Mouse (Mus musculus) testis, adult 2 months (tissue): ENCODE data around the gene Terb2. TPM values are rescaled to one million over a fixed set of nuclear protein-coding genes. Genes with fewer than 3 reads are reported as not detected.

Experiments used
- H3K27ac ChIP-seq: fragments of 200-500 bp; 2 replicates; pipeline ENCODE4 v1.5.1; 2012; ENCODE audit warnings: low read depth, low read length; ENCODE audit not compliant: control insufficient read depth, insufficient read depth
- H3K27me3 ChIP-seq: fragments of 200-500 bp; 2 replicates; pipeline ENCODE4 v1.6.1; 2012; ENCODE audit warnings: mild to moderate bottlenecking, low read length, moderate library complexity; ENCODE audit not compliant: control insufficient read depth, insufficient read depth
- H3K36me3 ChIP-seq: fragments of 200-500 bp; 2 replicates; pipeline ENCODE4 v1.6.1; 2012; ENCODE audit warnings: mild to moderate bottlenecking, low read length; ENCODE audit not compliant: control insufficient read depth, insufficient read depth
- H3K4me1 ChIP-seq: fragments of 200-500 bp; 2 replicates; pipeline ENCODE4 v1.6.1; 2012; ENCODE audit warnings: low read length; ENCODE audit not compliant: control insufficient read depth, insufficient read depth
- H3K4me3 ChIP-seq: fragments of 200-500 bp; 2 replicates; pipeline ENCODE4 v1.5.1; 2012; ENCODE audit warnings: low read depth, mild to moderate bottlenecking, low read length, moderate library complexity, mixed read lengths; ENCODE audit not compliant: control insufficient read depth
- CTCF ChIP-seq: fragments of 200-500 bp; IDR thresholded peaks from 2 replicates; pipeline ENCODE4 v1.5.1; 2012; ENCODE audit warnings: low read depth, mild to moderate bottlenecking, inconsistent platforms, low read length, moderate library complexity; ENCODE audit not compliant: control insufficient read depth, insufficient read depth, insufficient replicate concordance
- POLR2A ChIP-seq: fragments of 200-500 bp; IDR thresholded peaks from 2 replicates; pipeline ENCODE4 v1.6.1; 2012; ENCODE audit warnings: low read depth, mild to moderate bottlenecking, inconsistent platforms, low read length, moderate library complexity; ENCODE audit not compliant: control insufficient read depth
- polyA plus RNA-seq: library from polyadenylated mRNA; depleted of rRNA; stranded (reverse); fragments of >200 nt; gene quantifications from 2 replicates; pipeline ENCODE4 v1.2.3, GENCODE M21; 2012

The Terb2 gene
- polyA plus RNA-seq, 1 experiment, result 1.6 TPM

- Histone ChIP-seq H3K36me3 (no peaks in the 10 kb centered on the region), H3K4me1 (0 out of 2 replicates have a peak, but pooled peaks cover 2% of the 10 kb centered on the region), H3K27me3 (no peaks in the 10 kb centered on the region), H3K27ac (no peak overlapping the region), H3K4me3 (no peak overlapping the region)
- no peak for TF ChIP-seq CTCF
- TF ChIP-seq POLR2A, result no peak
Observed at GRCm38 (mm10) chr2:122154479-122154878, 31.6 kb upstream of the Terb2 start.

GRCm38 (mm10) chr2:122155292-122155691, 30.8 kb upstream of the Terb2 start:
- H3K27ac ChIP-seq, result no peak overlapping the region
- no peaks in the 10 kb centered on the region for H3K36me3 ChIP-seq
- no peak for TF ChIP-seq CTCF
- TF ChIP-seq POLR2A, result no peak
- H3K4me3 ChIP-seq, result no peak overlapping the region
- peaks cover 2% of the 10 kb centered on the region; the same call in 1 of the 2 replicates for H3K4me1 ChIP-seq
- no peaks in the 10 kb centered on the region for H3K27me3 ChIP-seq

GRCm38 (mm10) chr2:122156051-122156700, 29.9 kb upstream of the Terb2 start:
- TF ChIP-seq CTCF (no peak), POLR2A (no peak)
- H3K4me3 ChIP-seq, result no peak overlapping the region
- H3K27me3 ChIP-seq, result no peaks in the 10 kb centered on the region
- peaks cover 2% of the 10 kb centered on the region; the same call in 1 of the 2 replicates for H3K4me1 ChIP-seq
- no peaks in the 10 kb centered on the region for H3K36me3 ChIP-seq
- H3K27ac ChIP-seq, result no peak overlapping the region

GRCm38 (mm10) chr2:122157561-122157960, 28.5 kb upstream of the Terb2 start:
- TF ChIP-seq CTCF, result no peak
- TF ChIP-seq POLR2A, result no peak

GRCm38 (mm10) chr2:122158362-122158802, 27.7 kb upstream of the Terb2 start:
- TF ChIP-seq CTCF (no peak), POLR2A (no peak)
- no peak overlapping the region for H3K4me3 ChIP-seq

More at GRCm38 (mm10) chr2:122157561-122157960, 28.5 kb upstream of the Terb2 start:
- peaks cover 2% of the 10 kb centered on the region; the same call in 1 of the 2 replicates for H3K4me1 ChIP-seq
- no peaks in the 10 kb centered on the region for H3K36me3 ChIP-seq
- no peak overlapping the region for H3K27ac ChIP-seq
- no peaks in the 10 kb centered on the region for H3K27me3 ChIP-seq
- no peak overlapping the region for H3K4me3 ChIP-seq

GRCm38 (mm10) chr2:122159667-122160066, 26.4 kb upstream of the Terb2 start:
- peak overlapping the region; percentile 84 for H3K4me3 ChIP-seq
- TF ChIP-seq POLR2A (no peak), CTCF (no peak)

More at GRCm38 (mm10) chr2:122158362-122158802, 27.7 kb upstream of the Terb2 start:
- Histone ChIP-seq H3K27ac (no peak overlapping the region), H3K4me1 (peaks cover 2% of the 10 kb centered on the region), H3K36me3 (no peaks in the 10 kb centered on the region; the same call in 1 of the 2 replicates), H3K27me3 (no peaks in the 10 kb centered on the region)

GRCm38 (mm10) chr2:122160680-122161079, 25.4 kb upstream of the Terb2 start, which contains the start of gene Trim69:
TSS of gene Trim69 (plus strand) at chr2:122160700.
- Histone ChIP-seq H3K4me3 (peak within 1 kb of the TSS; percentile 84), H3K27me3 (no peaks in the 10 kb centered on the region), H3K36me3 (no peaks in the 10 kb centered on the region; the same call in 1 of the 2 replicates), H3K4me1 (peaks cover 5% of the 10 kb centered on the region), H3K27ac (peak within 1 kb of the TSS; percentile 89)
- peak; percentile 69; the same call in 1 of the 2 replicates for TF ChIP-seq CTCF
- TF ChIP-seq POLR2A, result no peak

More at GRCm38 (mm10) chr2:122159667-122160066, 26.4 kb upstream of the Terb2 start:
- Histone ChIP-seq H3K4me1 (peaks cover 5% of the 10 kb centered on the region), H3K36me3 (no peaks in the 10 kb centered on the region; the same call in 1 of the 2 replicates), H3K27ac (peak overlapping the region; percentile 56; the same call in 1 of the 2 replicates), H3K27me3 (no peaks in the 10 kb centered on the region)

- H3K27me3 ChIP-seq, result no peaks in the 10 kb centered on the region
- no peak for TF ChIP-seq CTCF
- TF ChIP-seq POLR2A, result no peak
- no peaks in the 10 kb centered on the region; the same call in 1 of the 2 replicates for H3K36me3 ChIP-seq
- H3K27ac ChIP-seq, result no peak overlapping the region
- H3K4me3 ChIP-seq, result peak overlapping the region; percentile 80
- H3K4me1 ChIP-seq, result peaks cover 5% of the 10 kb centered on the region
Observed at GRCm38 (mm10) chr2:122161542-122161941, 24.5 kb upstream of the Terb2 start.
